Mouse (Mus musculus) megakaryocyte, adult 5-6 weeks (primary cell): Measurements from ENCODE around the gene Fgf22. TPM values are rescaled to one million over a fixed set of nuclear protein-coding genes. Genes with fewer than 3 reads are reported as not detected.
"Not testable (repeated sequence)": the region's sequence is repeated elsewhere in the genome, so short reads cannot be mapped to it uniquely, and the experiment has no call there.

Experiments used
- ATAC-seq: 2 replicates; pipeline ENCODE4 v1.8.0; 2016; ENCODE audit warnings: mild to moderate bottlenecking, inconsistent platforms; ENCODE audit not compliant: poor library complexity, severe bottlenecking
- total RNA-seq, 2 experiments: library from RNA; stranded (forward) in 1 of 2; stranded (reverse) in 1 of 2; fragments of 153-499, 151-499 nt in 1 of 2; fragments of 221-1000, 200-1000 nt in 1 of 2; gene quantifications; 2 replicates each; pipeline versions ENCODE4 v1.2.3 to v1.2.4; 2015 to 2017

The Fgf22 gene
- total RNA-seq, 2 experiments from 2014 or later = not detected

DNA sequence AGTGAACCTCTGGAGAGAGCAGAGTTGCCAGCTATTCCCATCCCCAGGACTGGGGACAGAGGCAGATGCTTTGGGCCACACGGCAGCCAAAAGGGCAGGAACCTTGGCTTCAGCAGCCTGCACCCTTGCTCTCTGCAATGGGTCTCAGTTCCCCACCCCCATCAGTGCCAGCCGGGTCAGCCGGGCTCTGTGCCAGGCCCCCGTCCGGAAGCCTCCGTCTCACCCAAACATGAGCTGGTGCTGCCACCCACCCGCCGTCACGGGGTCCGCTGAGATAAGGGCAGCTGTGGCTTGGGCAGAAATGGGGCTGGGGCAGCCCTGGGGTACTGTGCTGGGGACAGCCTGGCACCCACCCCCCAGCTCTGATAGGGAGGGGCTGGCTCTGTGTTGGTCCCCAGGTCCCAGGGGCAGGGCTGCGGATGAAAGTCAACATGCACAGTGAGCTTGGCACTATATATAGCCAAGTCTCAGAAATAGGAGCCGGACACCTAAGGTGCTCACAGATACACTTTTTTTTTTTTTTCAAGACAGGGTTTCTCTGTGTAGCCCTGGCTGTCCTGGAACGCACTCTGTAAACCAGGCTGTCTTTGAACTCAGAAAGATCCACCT, 25.4 kb upstream of the Fgf22 start:
- no peak for ATAC-seq

DNA sequence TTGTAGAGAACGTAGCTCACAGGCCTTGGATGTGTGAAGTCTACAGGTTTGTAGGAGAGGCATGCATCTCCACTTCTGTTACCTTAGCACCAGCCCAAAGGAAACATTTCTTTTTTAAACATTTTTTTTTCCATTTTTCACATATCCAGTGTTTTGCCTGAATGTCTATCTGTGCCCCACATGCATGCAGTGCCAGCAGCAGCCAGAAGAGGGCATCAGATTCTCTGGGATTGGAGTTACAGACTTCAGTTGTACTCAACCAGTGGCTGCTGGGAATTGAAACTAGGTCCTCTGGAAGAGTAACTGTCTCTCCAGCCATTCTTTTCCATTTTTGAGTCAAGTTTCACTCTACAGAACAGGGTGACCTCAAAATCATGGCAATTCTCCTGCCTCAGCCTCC, 22.4 kb upstream of the Fgf22 start:
- ATAC-seq = no peak

DNA sequence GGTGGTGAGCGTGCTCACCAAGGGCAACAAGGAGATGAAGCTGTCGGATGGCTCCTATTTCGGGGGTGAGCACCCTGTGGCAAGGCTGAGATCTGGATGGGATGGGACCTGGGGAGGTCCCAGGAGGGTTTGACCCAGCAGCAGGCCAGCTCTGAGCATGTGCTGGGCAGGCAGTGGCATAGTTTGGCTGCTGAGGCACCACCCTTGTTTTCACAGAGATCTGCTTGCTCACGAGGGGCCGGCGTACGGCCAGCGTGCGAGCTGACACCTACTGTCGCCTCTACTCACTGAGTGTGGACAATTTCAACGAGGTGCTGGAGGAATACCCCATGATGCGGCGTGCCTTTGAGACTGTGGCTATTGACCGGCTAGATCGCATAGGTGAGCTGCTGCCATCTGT, 21.0 kb upstream of the Fgf22 start:
- no peak for ATAC-seq

DNA sequence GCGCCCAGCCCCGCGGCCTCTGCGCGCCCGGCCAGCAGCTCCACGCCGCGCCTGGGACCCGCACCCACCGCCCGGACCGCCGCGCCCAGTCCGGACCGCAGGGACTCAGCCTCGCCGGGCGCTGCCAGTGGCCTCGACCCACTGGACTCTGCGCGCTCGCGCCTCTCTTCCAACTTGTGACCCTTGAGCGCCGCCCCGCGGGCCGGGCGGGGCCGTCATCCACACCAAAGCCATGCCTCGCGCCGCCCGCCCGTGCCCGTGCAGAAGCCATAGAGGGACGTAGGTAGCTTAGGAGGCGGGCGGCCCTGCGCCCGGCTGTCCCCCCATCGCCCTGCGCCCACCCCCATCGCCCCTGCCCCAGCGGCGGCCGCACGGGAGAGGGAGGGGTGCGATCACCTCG, 19.5 kb upstream of the Fgf22 start:
- ATAC-seq = no peak

DNA sequence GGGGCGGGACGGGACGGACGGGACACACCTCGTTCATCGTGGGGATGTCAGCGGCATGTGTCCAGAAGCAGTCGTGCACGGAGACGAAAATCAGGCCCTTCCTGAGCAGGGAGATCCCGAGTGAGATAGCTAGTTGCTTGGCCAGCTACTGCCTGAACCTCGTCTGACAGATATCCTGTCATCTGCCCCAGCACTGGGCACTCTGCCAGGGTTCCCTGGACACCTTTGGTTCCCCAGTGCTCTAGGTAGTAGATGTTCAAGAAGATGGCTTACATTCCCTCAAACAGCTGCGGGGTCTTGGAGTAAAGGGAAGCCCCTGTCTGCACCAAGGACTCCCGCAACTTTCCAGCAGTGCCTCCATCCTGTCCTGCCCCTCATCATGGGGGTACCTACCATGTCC, 18.2 kb upstream of the Fgf22 start:
- ATAC-seq = no peak

DNA sequence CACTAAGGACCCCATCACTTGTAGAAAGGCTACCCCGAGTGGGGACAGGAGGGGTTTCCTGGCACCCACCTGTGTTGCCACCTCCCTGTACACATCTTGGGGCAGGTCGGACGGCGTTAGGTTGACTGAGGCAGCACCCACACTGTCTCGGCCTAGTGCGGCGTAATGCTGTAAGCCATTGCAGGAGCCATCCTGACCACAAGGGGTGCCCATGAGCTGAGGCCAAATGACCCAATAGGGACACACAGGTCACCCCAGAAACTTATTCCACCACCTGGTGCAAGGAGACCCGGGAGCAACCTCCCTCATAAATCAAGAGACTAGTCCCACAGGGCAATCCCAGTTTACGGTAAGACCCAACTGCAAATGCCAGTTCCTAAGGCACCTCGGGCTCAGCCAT, 16.6 kb upstream of the Fgf22 start:
- peak; percentile 69 for ATAC-seq

DNA sequence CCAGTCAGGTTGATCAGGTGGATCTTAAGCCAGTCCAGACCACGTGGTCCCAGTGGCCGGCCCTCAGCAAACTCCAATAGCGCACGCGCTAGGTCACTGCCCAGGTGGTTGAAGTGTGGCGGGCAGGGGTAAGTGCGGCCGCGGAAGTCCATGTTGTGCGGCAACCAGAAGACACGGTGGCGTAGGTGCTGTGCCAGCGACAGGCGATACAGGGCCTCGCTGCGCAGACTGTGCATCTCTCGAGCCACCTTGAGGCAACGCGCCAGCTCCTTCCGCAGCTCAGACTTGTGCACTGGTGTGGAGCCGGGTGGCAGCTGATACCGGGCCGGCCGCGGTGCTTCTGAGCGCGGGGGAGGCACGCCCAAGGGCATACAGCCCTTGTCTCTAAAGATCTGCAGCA, 15.6 kb upstream of the Fgf22 start:
- ATAC-seq = no peak

DNA sequence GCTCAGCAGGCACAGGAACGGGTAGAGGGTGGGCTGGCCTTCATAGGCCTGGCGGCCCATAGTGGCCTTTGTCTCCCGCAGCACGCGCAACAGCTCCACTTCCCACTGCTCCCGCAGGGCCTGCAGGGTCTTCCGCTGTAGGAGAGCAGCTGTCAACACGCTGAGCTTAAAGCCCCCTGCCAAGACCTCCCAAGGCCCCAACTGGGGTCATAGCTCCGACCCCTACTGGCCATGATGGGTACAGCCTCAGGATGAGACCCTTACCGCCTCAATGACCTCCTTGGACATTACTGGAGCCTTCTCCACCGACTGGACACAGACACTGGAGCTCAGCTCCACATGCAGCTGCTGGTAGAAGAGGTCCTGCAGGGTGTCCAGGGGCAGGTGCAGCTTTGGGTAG, 14.0 kb upstream of the Fgf22 start:
- no peak for ATAC-seq

DNA sequence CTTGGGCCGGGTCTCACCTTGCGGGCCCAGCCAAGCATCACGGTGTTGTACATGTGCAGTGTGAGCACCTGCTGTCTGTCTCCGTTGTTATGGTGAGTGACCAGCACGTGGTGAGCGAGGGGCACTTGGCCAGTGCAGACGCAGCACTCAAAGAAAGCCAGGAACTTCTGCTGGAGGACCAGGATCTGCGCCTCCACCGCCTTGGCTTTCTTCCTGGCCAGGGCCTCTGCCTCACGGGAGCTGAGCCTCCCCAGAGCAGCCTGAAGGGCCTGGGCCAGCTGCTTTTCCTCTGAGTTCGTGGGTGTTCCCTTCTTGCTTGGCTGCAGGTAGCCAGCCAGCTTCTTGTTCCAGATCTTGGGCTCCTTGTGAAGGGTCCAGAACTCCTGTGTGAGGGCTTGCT, 11.7 kb upstream of the Fgf22 start:
- no peak for ATAC-seq

DNA sequence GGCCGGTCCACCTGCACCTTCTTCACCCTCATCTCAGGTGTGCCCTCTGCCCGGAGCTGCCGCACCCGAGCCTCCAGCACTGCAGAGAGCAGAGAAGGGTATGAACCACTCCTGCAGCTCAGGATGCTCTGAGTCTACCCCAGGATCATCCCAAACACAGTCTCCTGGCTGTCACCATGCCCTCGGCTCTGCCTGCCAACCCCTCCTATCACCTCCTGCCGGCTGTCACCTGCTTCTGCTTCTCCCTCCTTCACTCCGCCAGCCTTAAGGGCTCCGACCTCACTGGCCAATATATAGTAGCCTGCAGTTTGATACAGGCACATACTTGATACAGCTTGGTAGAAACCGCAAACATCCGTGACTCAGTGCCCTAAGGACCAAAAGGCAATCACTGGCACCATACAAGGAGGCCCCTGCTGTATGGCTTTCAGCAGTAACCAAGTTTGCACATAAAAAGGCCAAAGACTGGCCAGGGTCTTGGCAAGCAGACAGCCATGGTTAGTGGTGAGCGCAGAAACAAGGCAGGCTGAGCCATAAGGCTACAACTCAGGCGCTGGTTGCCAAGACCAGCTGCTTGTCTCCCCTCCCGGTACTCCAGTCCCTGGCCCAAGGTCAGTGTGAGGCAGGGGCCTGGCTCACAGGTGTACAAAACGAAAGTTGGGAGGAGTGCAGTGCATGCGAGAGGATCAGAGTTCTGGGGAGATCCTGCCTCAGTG, 11.1 kb upstream of the Fgf22 start:
- no peak for ATAC-seq

DNA sequence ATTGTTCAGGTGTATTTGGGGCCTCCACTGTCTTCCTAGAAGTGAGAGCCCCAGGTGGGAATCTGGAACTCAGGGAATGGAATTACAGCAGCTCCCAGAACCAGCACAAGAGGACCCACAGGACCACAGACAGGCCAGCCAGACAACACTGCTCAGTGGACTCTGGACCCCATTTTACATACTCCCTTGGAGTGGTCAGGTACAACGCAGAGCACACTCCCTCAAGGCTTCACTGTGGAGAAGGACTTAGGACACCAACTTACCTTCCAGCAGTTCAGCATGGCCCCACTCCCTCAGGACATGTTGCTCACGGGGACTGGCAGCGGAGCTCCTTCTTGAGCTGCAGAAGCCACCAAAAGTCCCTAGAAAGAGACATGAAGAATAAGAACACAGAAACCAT, 9.5 kb upstream of the Fgf22 start:
- no peak for ATAC-seq

DNA sequence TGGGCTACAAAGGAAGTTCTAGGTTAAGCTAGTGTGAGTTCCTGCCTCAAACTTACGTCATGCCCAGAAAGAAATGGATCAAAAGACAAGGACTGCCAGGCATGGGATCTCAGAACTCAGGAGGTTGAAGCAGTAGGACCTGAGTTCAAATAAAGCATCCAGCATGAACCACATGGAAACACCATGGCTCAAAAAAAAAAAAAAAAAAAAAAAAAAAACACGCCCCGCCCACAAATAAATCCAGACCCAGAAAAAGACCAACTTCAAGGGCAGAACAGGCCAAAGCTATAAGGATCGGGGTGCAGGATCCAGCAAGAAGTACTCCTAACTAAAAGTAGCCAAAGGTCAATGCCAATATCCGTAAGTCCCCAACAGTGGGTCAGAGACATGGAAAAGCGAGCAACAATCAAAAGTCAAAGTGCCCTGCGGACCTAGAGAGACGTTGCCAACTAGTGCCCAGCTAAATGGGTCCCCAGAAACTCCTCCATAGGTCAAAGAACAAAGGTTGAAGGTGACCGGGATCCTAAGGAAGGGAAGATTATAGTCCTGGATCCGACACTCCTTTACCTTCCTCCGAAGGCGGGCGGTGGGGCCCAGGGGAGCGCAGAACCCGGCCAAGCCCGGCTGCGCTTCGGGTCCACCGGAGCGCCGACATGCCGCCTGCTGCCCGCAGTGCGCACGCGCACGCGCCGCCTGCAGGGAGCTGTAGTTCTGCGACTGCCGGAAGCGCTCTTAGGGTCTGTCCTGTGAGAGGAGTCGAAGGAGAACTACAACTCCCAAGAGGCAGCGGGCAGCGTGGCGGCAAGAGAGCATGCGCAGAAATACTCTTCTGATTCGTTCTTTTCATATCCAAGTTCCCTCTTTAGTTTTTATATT, 8.7 kb upstream of the Fgf22 start, which contains the start of gene Polrmt:
Gene Polrmt, minus strand, starts transcription at position 684 of the 876 bp plus-strand sequence.
- peak; percentile 99 for ATAC-seq

DNA sequence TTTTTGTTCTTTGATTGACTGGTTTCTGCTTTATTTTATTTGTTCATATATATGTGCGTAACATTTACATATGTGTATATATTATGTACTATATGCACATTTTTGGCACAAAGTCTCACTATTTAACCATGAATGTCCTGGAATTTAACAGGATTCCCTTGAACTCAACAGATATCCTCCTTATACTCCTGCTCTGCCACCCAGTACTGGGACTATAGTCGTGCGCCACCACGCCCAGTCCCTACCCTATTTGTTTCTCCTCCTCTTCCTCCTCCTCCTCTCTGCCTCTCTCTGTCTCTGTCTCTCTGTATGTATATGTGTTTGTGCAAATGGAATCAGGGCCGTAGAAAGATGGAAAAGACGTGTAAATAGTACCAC, 8.1 kb upstream of the Fgf22 start:
- ATAC-seq = peak; percentile 22; the same call in 1 of the 2 replicates

DNA sequence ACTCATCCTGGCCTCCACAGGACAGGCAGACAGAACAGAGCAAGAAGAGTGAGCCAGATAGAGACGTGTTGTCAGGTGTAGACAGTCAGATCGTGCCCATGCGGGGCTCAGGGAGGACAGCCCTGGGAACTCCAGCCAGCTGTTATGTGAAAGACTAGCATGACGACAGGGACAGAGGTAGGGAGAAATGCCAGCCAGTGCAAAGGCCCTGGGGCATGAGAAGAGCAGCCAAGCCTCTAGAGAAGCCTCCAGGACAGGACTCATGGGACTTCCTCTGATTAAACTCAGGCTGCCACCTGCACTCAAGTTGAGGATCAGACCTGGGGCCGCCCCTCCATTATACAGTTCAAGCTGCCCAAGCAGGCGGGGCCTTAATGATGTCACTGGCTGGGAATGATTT, 6.4 kb upstream of the Fgf22 start:
- ATAC-seq = no peak

DNA sequence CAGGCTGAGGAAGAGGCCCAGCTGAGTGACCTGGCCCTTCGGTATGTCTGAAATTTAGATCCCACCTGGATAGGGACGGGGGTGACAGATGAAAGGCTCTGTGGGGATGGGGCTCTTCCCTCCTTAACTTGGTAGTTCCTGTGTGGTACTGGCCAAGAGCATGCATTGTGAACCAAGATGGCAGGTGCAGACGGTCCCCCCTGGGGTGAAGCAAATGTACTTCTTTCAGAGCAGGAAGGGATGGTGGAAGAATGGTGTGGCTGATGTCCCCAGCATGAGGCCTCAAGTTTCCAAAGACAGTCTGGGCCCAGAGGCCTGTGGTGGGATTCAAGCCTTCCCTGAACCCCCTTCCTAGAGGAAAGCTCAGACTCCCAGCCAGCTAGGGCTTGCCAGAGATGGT, 978 bp downstream of the Fgf22 start:
- no peak for ATAC-seq

DNA sequence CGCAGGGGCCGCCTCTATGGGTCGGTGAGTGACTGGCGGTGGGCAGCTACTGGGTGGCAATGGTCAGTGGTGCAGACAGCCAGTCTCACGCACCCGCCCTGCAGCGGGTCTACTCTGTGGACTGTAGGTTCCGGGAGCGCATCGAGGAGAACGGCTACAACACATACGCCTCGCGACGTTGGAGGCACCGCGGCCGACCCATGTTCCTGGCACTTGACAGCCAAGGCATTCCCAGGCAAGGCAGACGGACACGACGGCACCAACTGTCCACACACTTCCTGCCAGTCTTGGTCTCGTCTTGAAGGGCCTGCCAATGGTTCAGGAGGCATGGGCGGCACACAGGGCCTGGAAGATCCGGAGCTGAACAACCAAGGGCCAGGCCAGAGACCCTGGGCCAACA, 1.8 kb downstream of the Fgf22 start:
- no peak for ATAC-seq

DNA sequence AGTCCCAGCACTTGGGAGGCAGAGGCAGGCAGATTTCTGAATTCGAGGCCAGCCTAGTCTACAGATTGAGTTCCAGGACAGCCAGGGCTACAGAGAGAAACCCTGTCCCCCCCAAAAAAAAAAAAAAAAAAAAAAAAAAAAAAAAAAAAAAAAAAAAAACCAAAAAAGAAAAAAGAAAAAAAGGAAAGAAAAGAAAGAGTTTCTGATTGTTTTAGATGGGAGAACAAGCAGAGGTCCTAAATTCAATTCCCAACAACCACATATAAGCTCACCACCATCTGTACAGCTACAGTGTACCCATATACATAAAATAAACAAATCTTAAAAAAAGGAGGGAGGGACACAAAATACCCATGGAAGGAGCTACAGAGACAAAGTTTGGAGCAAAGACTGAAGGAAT, 4.8 kb downstream of the Fgf22 start:
- ATAC-seq = not testable (repeated sequence)

DNA sequence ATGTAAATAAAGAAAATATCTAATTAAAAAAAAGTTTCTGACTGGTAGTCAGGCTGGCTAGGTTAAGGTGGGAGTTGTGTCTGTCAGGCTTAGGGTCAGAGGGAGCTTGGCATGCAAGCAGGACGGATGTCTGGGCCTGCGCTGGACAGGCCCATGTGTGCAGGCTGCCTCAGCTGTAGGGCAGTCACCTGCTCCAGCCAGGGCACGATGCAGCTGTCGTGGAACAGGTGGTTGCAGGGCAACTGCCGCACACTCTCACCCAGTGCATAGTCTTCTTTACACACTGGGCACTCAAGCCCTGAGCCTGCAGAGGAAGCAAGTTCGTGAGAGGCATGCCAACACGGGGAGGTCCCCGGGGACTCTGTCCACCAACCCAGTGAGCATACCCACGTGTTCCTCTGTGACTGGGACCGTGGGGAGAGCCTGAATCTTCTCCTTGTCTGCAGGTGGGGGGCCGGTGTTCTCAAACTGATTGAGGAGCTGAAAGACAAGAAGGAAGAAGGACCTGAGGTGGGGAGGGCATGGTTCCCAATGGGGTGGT, 5.8 kb downstream of the Fgf22 start:
- no peak for ATAC-seq

DNA sequence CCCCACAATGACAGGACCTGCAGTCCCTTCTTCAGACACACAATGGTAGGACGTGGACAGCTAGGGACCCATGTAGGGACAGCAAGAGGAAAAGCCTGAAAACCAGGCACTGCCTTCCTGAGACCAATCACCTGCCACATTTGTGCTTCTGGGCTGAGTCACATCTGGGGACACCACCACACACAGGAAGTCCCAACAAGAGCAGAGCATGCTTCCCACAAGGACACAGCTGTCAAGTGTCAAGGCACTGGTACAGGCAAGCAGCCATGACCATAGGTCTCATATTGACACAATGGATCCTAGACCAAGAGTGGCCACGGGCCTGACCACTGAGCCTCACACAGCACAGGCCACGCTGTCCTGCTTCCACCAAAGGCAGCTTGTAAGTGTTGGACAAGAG, 8.0 kb downstream of the Fgf22 start:
- no peak for ATAC-seq

DNA sequence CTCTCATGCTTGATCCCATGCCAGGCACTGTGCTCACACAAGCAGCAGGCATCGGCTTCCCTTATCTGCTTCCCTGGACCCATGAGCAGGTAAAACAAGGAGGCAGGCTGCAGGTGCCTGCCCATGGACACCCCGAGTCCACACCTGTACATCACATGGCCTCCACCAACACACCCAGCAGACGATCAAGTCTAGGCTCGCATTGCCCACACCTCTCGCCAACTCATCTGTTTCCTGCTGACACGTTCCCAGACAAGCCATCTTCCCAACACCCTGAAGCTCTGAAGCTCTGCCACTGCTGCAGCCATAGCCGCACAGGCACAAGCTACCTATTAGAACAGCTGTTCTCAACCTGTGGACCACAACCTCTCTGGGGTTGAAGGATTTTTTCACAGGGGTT, 9.4 kb downstream of the Fgf22 start:
- no peak for ATAC-seq

DNA sequence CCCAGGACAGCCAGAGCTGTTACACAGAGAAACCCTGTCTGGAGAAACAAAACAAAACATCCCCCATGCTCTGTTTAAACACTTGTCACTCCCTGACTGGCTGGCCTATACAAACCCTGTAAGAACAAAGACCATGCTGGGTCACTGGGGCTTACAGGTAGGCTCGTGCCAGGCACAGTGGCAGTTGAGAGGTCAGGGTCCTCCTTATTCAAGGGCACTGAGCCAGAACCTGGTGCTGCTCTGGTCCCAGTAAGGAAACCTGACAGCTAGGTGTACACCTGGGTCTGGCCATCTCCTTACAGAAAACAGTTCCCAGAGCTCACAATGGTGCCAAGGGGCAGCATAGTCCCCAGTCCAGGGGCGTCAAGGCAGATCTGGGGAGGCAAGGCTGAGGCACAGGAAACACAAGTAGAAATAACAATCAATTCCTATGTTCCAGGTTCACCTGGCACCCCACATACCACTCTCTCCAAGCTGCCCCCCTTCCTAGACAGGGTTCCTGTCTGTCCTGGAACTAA, 10.4 kb downstream of the Fgf22 start:
- no peak for ATAC-seq
